Mouse (Mus musculus): ENCODE data around the gene Tctn1.

DNA sequence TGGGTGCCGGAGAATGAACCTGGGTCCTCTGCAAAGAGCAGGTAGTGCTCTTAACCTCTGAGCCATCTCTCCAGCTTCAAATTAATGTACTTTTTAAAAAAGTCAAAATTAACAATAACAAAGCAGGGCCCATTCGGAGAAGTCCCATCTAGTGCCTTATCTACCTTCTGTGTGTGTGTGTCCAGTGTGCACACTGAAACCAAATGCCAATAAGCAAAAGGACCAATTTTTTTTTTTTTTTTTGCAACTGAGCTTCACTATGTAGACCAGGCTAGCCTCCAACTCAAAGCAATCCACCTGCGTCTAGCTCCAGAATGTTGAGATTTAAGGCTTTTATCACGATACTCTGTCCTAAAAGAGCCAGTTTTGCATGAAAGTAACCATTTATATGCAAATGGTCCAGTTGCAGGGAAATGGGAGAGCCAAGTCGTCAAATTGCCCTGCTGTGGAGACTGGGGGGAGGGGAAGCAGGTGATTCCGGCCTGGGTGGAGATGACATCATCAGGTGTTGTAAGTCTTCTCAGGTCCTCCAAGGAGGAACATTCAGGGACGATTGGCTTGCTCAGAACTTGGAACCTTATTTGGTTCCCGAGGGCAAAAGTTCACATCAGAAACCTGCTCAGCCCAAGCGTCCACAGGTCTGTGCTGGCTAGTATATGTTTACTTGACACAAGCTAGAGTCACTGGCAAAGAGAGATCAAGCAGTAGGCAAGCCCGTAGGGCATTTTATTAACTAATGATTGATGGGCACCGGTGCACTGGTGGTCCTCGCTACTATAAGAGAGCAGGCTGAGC lies 72.8 kb downstream of the Tctn1 start:
- TF ChIP-seq POLR2A (IDR thresholded peaks at IDR 0.05; ENCODE audit: extremely low read depth, insufficient read depth, low read length) (no peak), CTCF (IDR thresholded peaks at IDR 0.05; ENCODE audit: extremely low read depth, insufficient read depth, low read length) (no peak)
